Mouse (Mus musculus): ENCODE data around the gene Tmem119. TPM values are rescaled to one million over a fixed set of nuclear protein-coding genes. Genes with fewer than 3 reads are reported as not detected.

The Tmem119 gene
- polyA plus RNA-seq, 1 experiment, result 13.5 TPM

GRCm38 (mm10) chr5:113804395-113804966 lies 4.2 kb upstream of the Tmem119 start:
- 38% methylated on average over 7 of the region's 7 CpGs for WGBS
- no peaks in the 10 kb centered on the region for H3K27me3 ChIP-seq (ENCODE audit: control insufficient read depth, insufficient read depth, low read length)
- TF ChIP-seq POLR2A (IDR thresholded peaks at IDR 0.05; ENCODE audit: low read depth, low read length) (no peak), CTCF (IDR thresholded peaks at IDR 0.05; ENCODE audit: extremely low read depth, insufficient read length, insufficient replicate concordance, low read depth, low read length) (no peak)

GRCm38 (mm10) chr5:113799691-113800090 lies 625 bp downstream of the Tmem119 start:
- Histone ChIP-seq H3K27me3 (ENCODE audit: control insufficient read depth, insufficient read depth, low read length) (no peaks in the 10 kb centered on the region), H3K27ac (ENCODE audit: insufficient read depth, low read depth, low read length) (peak overlapping the region; percentile 27), H3K4me1 (ENCODE audit: control insufficient read depth, insufficient read depth, insufficient read length, low read length) (no peaks in the 10 kb centered on the region), H3K36me3 (ENCODE audit: control insufficient read depth, insufficient read depth, low read length) (no peaks in the 10 kb centered on the region), H3K4me3 (ENCODE audit: low read depth, low read length) (peak overlapping the region; percentile 49)
- TF ChIP-seq CTCF (IDR thresholded peaks at IDR 0.05; ENCODE audit: extremely low read depth, insufficient read length, insufficient replicate concordance, low read depth, low read length) (no peak), POLR2A (IDR thresholded peaks at IDR 0.05; ENCODE audit: low read depth, low read length) (no peak)
- whole genome bisulfite sequencing, result 53% methylated on average over 5 of the region's 5 CpGs

More at GRCm38 (mm10) chr5:113804395-113804966, 4.2 kb upstream of the Tmem119 start:
- no peak overlapping the region for H3K4me3 ChIP-seq (ENCODE audit: low read depth, low read length)
- no peaks in the 10 kb centered on the region; the same call in 1 of the 2 replicates for H3K4me1 ChIP-seq (ENCODE audit: control insufficient read depth, insufficient read depth, insufficient read length, low read length)
- H3K27ac ChIP-seq (ENCODE audit: insufficient read depth, low read depth, low read length), result no peak overlapping the region
- no peaks in the 10 kb centered on the region for H3K36me3 ChIP-seq (ENCODE audit: control insufficient read depth, insufficient read depth, low read length)

GRCm38 (mm10) chr5:113798525-113798924 lies 1.8 kb downstream of the Tmem119 start:
- Histone ChIP-seq H3K27me3 (ENCODE audit: control insufficient read depth, insufficient read depth, low read length) (no peaks in the 10 kb centered on the region), H3K27ac (ENCODE audit: insufficient read depth, low read depth, low read length) (no peak overlapping the region), H3K4me1 (ENCODE audit: control insufficient read depth, insufficient read depth, insufficient read length, low read length) (no peaks in the 10 kb centered on the region), H3K36me3 (ENCODE audit: control insufficient read depth, insufficient read depth, low read length) (no peaks in the 10 kb centered on the region), H3K4me3 (ENCODE audit: low read depth, low read length) (peak overlapping the region; percentile 32)
- WGBS, result 72% methylated on average over 9 of the region's 9 CpGs
- TF ChIP-seq CTCF (IDR thresholded peaks at IDR 0.05; ENCODE audit: extremely low read depth, insufficient read length, insufficient replicate concordance, low read depth, low read length), result no peak

GRCm38 (mm10) chr5:113797149-113797882 lies 3.0 kb downstream of the Tmem119 start:
- Histone ChIP-seq H3K36me3 (ENCODE audit: control insufficient read depth, insufficient read depth, low read length) (no peaks in the 10 kb centered on the region), H3K4me1 (ENCODE audit: control insufficient read depth, insufficient read depth, insufficient read length, low read length) (no peaks in the 10 kb centered on the region), H3K27ac (ENCODE audit: insufficient read depth, low read depth, low read length) (no peak overlapping the region), H3K27me3 (ENCODE audit: control insufficient read depth, insufficient read depth, low read length) (no peaks in the 10 kb centered on the region), H3K4me3 (ENCODE audit: low read depth, low read length) (peak overlapping the region; percentile 4)
- TF ChIP-seq POLR2A (IDR thresholded peaks at IDR 0.05; ENCODE audit: low read depth, low read length) (no peak), CTCF (IDR thresholded peaks at IDR 0.05; ENCODE audit: extremely low read depth, insufficient read length, insufficient replicate concordance, low read depth, low read length) (no peak)
- WGBS, result 26% methylated on average over 19 of the region's 19 CpGs

- no peaks in the 10 kb centered on the region for H3K36me3 ChIP-seq (ENCODE audit: control insufficient read depth, insufficient read depth, low read length)
- TF ChIP-seq CTCF (IDR thresholded peaks at IDR 0.05; ENCODE audit: extremely low read depth, insufficient read length, insufficient replicate concordance, low read depth, low read length), result no peak
- TF ChIP-seq POLR2A (IDR thresholded peaks at IDR 0.05; ENCODE audit: low read depth, low read length), result no peak
- H3K27me3 ChIP-seq (ENCODE audit: control insufficient read depth, insufficient read depth, low read length), result no peaks in the 10 kb centered on the region
- no peak overlapping the region for H3K4me3 ChIP-seq (ENCODE audit: low read depth, low read length)
- WGBS, result 12% methylated on average over 13 of the region's 13 CpGs
- H3K4me1 ChIP-seq (ENCODE audit: control insufficient read depth, insufficient read depth, insufficient read length, low read length), result peaks cover under 1% of the 10 kb centered on the region; the same call in 1 of the 2 replicates
- H3K27ac ChIP-seq (ENCODE audit: insufficient read depth, low read depth, low read length), result no peak overlapping the region
Observed at GRCm38 (mm10) chr5:113796401-113797148, 3.7 kb downstream of the Tmem119 start.

GRCm38 (mm10) chr5:113791197-113792095 lies 8.9 kb downstream of the Tmem119 start:
- Histone ChIP-seq H3K36me3 (ENCODE audit: control insufficient read depth, insufficient read depth, low read length) (no peaks in the 10 kb centered on the region), H3K4me1 (ENCODE audit: control insufficient read depth, insufficient read depth, insufficient read length, low read length) (peaks cover 9% of the 10 kb centered on the region), H3K27me3 (ENCODE audit: control insufficient read depth, insufficient read depth, low read length) (no peaks in the 10 kb centered on the region), H3K27ac (ENCODE audit: insufficient read depth, low read depth, low read length) (no peak overlapping the region), H3K4me3 (ENCODE audit: low read depth, low read length) (no peak overlapping the region)
- WGBS, result 56% methylated on average over 16 of the region's 16 CpGs
- TF ChIP-seq POLR2A (IDR thresholded peaks at IDR 0.05; ENCODE audit: low read depth, low read length), result no peak
- TF ChIP-seq CTCF (IDR thresholded peaks at IDR 0.05; ENCODE audit: extremely low read depth, insufficient read length, insufficient replicate concordance, low read depth, low read length), result no peak
